Mouse (Mus musculus) CH12.LX (cell line): ENCODE results near the gene Gm27029.

Source experiments
- CHD1 ChIP-seq: IDR thresholded peaks from 2 replicates; pipeline ENCODE4 v1.6.1; 2012; ENCODE audit warnings: low read depth, low read length, improper control_type of control experiment, inconsistent platforms
- CTCF ChIP-seq, 2 experiments: IDR thresholded peaks in 1 of 2; conservative IDR thresholded peaks in 1 of 2; 2 replicates each; pipeline ENCODE4 v1.5.1; 2011 to 2012; ENCODE audit warnings: low read depth in 2 of 2, low read length in 2 of 2, improper control_type of control experiment in 1 of 2, inconsistent platforms in 1 of 2, mild to moderate bottlenecking in 1 of 2, moderate library complexity in 1 of 2
- E2F4 ChIP-seq: IDR thresholded peaks from 2 replicates; pipeline ENCODE4 v1.6.1; 2011; ENCODE audit warnings: low read depth, low read length, improper control_type of control experiment; ENCODE audit not compliant: insufficient replicate concordance
- MAFK ChIP-seq: IDR thresholded peaks from 2 replicates; pipeline ENCODE4 v1.6.1; 2011; ENCODE audit warnings: low read length, improper control_type of control experiment; ENCODE audit not compliant: insufficient replicate concordance
- POLR2A ChIP-seq: IDR thresholded peaks from 2 replicates; pipeline ENCODE4 v1.6.1; 2011; ENCODE audit warnings: low read depth, mild to moderate bottlenecking, improper control_type of control experiment, low read length
- RCOR1 ChIP-seq: conservative IDR thresholded peaks from 2 replicates; pipeline ENCODE4 v1.6.1; 2012; ENCODE audit warnings: low read depth, mild to moderate bottlenecking, inconsistent platforms, low read length, improper control_type of control experiment
- TCF12 ChIP-seq: IDR thresholded peaks from 2 replicates; pipeline ENCODE4 v1.6.1; 2014; ENCODE audit warnings: low read depth, mild to moderate bottlenecking, inconsistent platforms, low read length, improper control_type of control experiment
- UBTF ChIP-seq: IDR thresholded peaks from 2 replicates; pipeline ENCODE4 v1.6.1; 2012; ENCODE audit warnings: low read depth, mild to moderate bottlenecking, inconsistent platforms, low read length, improper control_type of control experiment, moderate library complexity

- TF ChIP-seq TCF12 (no peak), CHD1 (no peak), POLR2A (no peak), CTCF (conservative IDR thresholded peaks at IDR 0.05 in 1 of 2, IDR thresholded peaks at IDR 0.05 in 1 of 2; ENCODE audit: low read depth in 2 of 2, low read length in 2 of 2) (no peak), UBTF (no peak), RCOR1 (no peak), MAFK (no peak), E2F4 (no peak)
Measured at GRCm38 (mm10) chr11:101469155-101469554, 44.6 kb upstream of the Gm27029 start.
